Mouse (Mus musculus): Measurements from ENCODE around the gene Fndc3b. TPM values are rescaled to one million over a fixed set of nuclear protein-coding genes. Genes with fewer than 3 reads are reported as not detected.

The Fndc3b gene
- total RNA-seq, 2 experiments from 2014 or later: 24.0 TPM

Small RNA genes within 50 kb of the gene (microRNA-seq; reads per million reads assigned to microRNA genes)
- 0 to 0.21 reads per million in 2 experiments for gene Mir3092

Other genes starting within 250 kb of the Fndc3b start
- gene Tmem212, start 185.1 kb upstream of the Fndc3b start, total RNA-seq (2021): under 1 TPM in 1 of 2 experiments, not detected in 1; 0.72 TPM
- gene Pld1, start 227.4 kb upstream of the Fndc3b start, total RNA-seq (2021): 1 to 10 TPM; 5.5 to 7.6 TPM

All from left cerebral cortex, adult 18-20 months (tissue).